15 mouse cellular contexts compared by ENCODE assay signal in genomic region chr10:84549146-84549919, GRCm38 (mm10). TPM values are rescaled to one million over a fixed set of nuclear protein-coding genes. Genes with fewer than 3 reads are reported as not detected.
A peak's percentile ranks its signal among the peaks of the same experiment; 100 is the strongest.
DNase-seq lines count a peak whose midpoint lies in the region.
"Had no signal": no experiment of that assay in that cellular context is flagged by ENCODE, and none has a peak within 500 bp of the region (broad histone marks: within the 10 kb centered on the region; RNA-seq: fewer than 3 reads in every experiment).

No protein-coding gene starts in this region.

- DNase-seq in thymus, postnatal 4 days: peak; percentile 19
- DNase-seq in thymus, postnatal 25 days: no peak
- no peak for DNase-seq in urinary bladder, postnatal 25 days (ENCODE audit: low spot score)
- no peak for DNase-seq in layer of hippocampus, postnatal 14 days (ENCODE audit: low spot score in 2 of 2)
- DNase-seq in urinary bladder, postnatal 14 days (ENCODE audit: low spot score): no peak
- DNase-seq: adrenal gland, postnatal 14 days; cerebellum, adult 11-12 months; forebrain, postnatal 0 days; gastrocnemius, postnatal 25 days; kidney, adult 2 months had no signal

- no peaks in the 10 kb centered on the region for H3K36me3 ChIP-seq in macrophage (ENCODE audit: inconsistent target)
- H3K36me3 ChIP-seq: heart, embryonic 15.5 days; hindbrain, embryonic 15.5 days; neural tube, embryonic 15.5 days had no signal

- H3K4me1 ChIP-seq in brown adipose tissue, adult 24 weeks (ENCODE audit: control insufficient read depth, insufficient read depth, insufficient read length, low read length): no peaks in the 10 kb centered on the region; the same call in 1 of the 2 replicates
- H3K4me1 ChIP-seq: heart, embryonic 15.5 days; hindbrain, embryonic 15.5 days; neural tube, embryonic 15.5 days had no signal

- H3K4me3 ChIP-seq in brown adipose tissue, adult 24 weeks (ENCODE audit: insufficient read depth, low read depth, low read length): no peak overlapping the region
- no peak overlapping the region for H3K4me3 ChIP-seq in macrophage (ENCODE audit: inconsistent target)
- H3K4me3 ChIP-seq: heart, embryonic 15.5 days; hindbrain, embryonic 15.5 days; neural tube, embryonic 15.5 days had no signal

- no peaks in the 10 kb centered on the region for H3K79me2 ChIP-seq in macrophage (ENCODE audit: inconsistent target)

- WGBS in macrophage (ENCODE audit: missing documents): 35% methylated on average over 16 of the region's 17 CpGs

- H3K27ac ChIP-seq in brown adipose tissue, adult 24 weeks (replicated peaks; ENCODE audit: low read depth, low read length): peak overlapping the region; percentile 62
- H3K27ac ChIP-seq in macrophage: peak overlapping the region; percentile 73
- H3K27ac ChIP-seq: heart, embryonic 15.5 days; hindbrain, embryonic 15.5 days; neural tube, embryonic 15.5 days had no signal

RNA-seq across cellular contexts. Expression of gene Ckap4, which starts 15.5 kb away (rescaled TPM):
- polyA plus RNA-seq in brown adipose tissue, adult 24 weeks (2012; ENCODE audit: insufficient read depth, insufficient read length, missing spikeins): 2.9 TPM in 2 replicates
- 10 to 100 TPM in 1 of 26 experiments, 1 to 10 TPM in 13, under 1 TPM in 12; 0.22 to 26.1 (median 1.4) TPM for total RNA-seq in macrophage (2018; cell fraction: chromatin; rRNA removed)
- total RNA-seq in macrophage (2018; cell fraction: cytosol; rRNA removed): 10 to 100 TPM in 13 of 26 experiments, 1 to 10 TPM in 13; 1.8 to 21.2 (median 8.0) TPM
- 10 to 100 TPM in 10 of 26 experiments, 1 to 10 TPM in 16; 2.7 to 50.8 (median 8.9) TPM for total RNA-seq in macrophage (2018; cell fraction: nucleus; rRNA removed)
- polyA plus RNA-seq in macrophage (2018): 8.3 to 45.1 TPM (median 15.0 TPM) in 3 replicates
- total RNA-seq in layer of hippocampus, postnatal 14 days (2021): 10 to 100 TPM; 25.3 to 26.8 TPM

RNA-seq across cellular contexts. Expression of gene Tcp11l2, which starts 27.1 kb away (rescaled TPM):
- 8.9 and 11.0 TPM in 2 replicates for polyA plus RNA-seq in brown adipose tissue, adult 24 weeks (2012; ENCODE audit: insufficient read depth, insufficient read length, missing spikeins)
- total RNA-seq in macrophage (2018; cell fraction: chromatin; rRNA removed): 10 to 100 TPM in 6 of 26 experiments, 1 to 10 TPM in 14, under 1 TPM in 4, not detected in 2; 0.63 to 29.6 (median 3.1) TPM
- 10 to 100 TPM in 10 of 26 experiments, 1 to 10 TPM in 15, under 1 TPM in 1; 0.99 to 19.3 (median 4.9) TPM for total RNA-seq in macrophage (2018; cell fraction: cytosol; rRNA removed)
- 10 to 100 TPM in 7 of 26 experiments, 1 to 10 TPM in 14, under 1 TPM in 5; 0.42 to 27.1 (median 2.6) TPM for total RNA-seq in macrophage (2018; cell fraction: nucleus; rRNA removed)
- polyA plus RNA-seq in macrophage (2018): 2.8 to 18.9 TPM (median 7.1 TPM) in 3 replicates
- total RNA-seq in layer of hippocampus, postnatal 14 days (2021): 10 to 100 TPM; 24.5 to 25.2 TPM
